Mouse (Mus musculus): ENCODE results near the gene Vcp. TPM values are rescaled to one million over a fixed set of nuclear protein-coding genes. Genes with fewer than 3 reads are reported as not detected.

Gene Vcp
- polyA plus RNA-seq, 1 experiment from 2014 or later, result 501 TPM

Other genes with a start within 250 kb of the Vcp start
- not detected in 2 replicates for gene Ccl19, start 243.9 kb downstream of the Vcp start, polyA plus RNA-seq (2015; fragmentation: Nextera tagmentation; extraction: Ambion mirVana)
- 1.0 and 1.2 TPM in 2 replicates for gene Ccl21a, start 226.5 kb downstream of the Vcp start, polyA plus RNA-seq (2015; fragmentation: Nextera tagmentation; extraction: Ambion mirVana)
- gene Fam205a1, start 146.6 kb downstream of the Vcp start, polyA plus RNA-seq (2015; fragmentation: Nextera tagmentation; extraction: Ambion mirVana), result not detected in 2 replicates
- 0.51 and 0.61 TPM in 2 replicates for gene Gm12394, start 143.7 kb downstream of the Vcp start, polyA plus RNA-seq (2015; fragmentation: Nextera tagmentation; extraction: Ambion mirVana)
- gene Fam205c, start 126.3 kb downstream of the Vcp start, polyA plus RNA-seq (2015; fragmentation: Nextera tagmentation; extraction: Ambion mirVana), result 1.9 and 2.1 TPM in 2 replicates
- 40.5 and 41.2 TPM in 2 replicates for gene Phf24, start 83.8 kb downstream of the Vcp start, polyA plus RNA-seq (2015; fragmentation: Nextera tagmentation; extraction: Ambion mirVana)
- 51.5 and 53.0 TPM in 2 replicates for gene Dnajb5, start 50.7 kb downstream of the Vcp start, polyA plus RNA-seq (2015; fragmentation: Nextera tagmentation; extraction: Ambion mirVana)
- gene 1700022I11Rik, start 30.9 kb downstream of the Vcp start, polyA plus RNA-seq (2015; fragmentation: Nextera tagmentation; extraction: Ambion mirVana), result 0.29 and 0.50 TPM in 2 replicates
- 22.8 and 29.5 TPM in 2 replicates for gene Fancg, start 10.0 kb upstream of the Vcp start, polyA plus RNA-seq (2015; fragmentation: Nextera tagmentation; extraction: Ambion mirVana)
- gene Pigo, start 25.3 kb upstream of the Vcp start, polyA plus RNA-seq (2015; fragmentation: Nextera tagmentation; extraction: Ambion mirVana), result 29.1 and 34.0 TPM in 2 replicates
- gene Stoml2, start 31.2 kb upstream of the Vcp start, polyA plus RNA-seq (2015; fragmentation: Nextera tagmentation; extraction: Ambion mirVana), result 218 and 235 TPM in 2 replicates
- 52.0 and 55.3 TPM in 2 replicates for gene Fam214b, start 45.7 kb upstream of the Vcp start, polyA plus RNA-seq (2015; fragmentation: Nextera tagmentation; extraction: Ambion mirVana)
- 20.1 and 21.2 TPM in 2 replicates for gene Unc13b, start 58.4 kb upstream of the Vcp start, polyA plus RNA-seq (2015; fragmentation: Nextera tagmentation; extraction: Ambion mirVana)